Mouse (Mus musculus) 416B (cell line): ENCODE data around the gene Dnaja3.
A peak's percentile ranks its signal among the peaks of the same experiment; 100 is the strongest.
"Not testable (repeated sequence)": the region's sequence is repeated elsewhere in the genome, so short reads cannot be mapped to it uniquely, and the experiment has no call there.

ENCODE experiments used
- DNase-seq: peaks from one replicate; pipeline ENCODE4 v3.0.0; 2011; ENCODE audit warnings: low read depth

The Dnaja3 gene

DNA sequence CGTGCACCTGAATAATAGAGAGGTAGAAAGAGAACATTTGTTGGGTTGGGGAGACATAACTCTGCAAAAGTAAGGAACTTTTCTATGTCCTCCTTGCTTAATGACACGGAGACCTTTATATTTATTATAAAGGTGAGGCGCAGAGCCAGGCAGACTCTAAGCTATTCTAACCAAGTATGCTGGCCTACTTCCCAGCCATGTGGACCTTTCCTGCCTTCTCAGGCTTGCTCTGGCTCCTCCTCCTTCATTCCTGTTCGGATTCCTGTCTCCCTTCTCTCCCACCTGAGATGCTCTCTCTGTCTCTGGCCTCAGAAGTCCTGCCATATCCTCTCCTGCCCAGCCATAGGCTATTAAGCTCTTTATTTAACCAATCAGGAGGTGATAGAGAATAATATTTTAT lies 85.5 kb downstream of the Dnaja3 start:
- no peak for DNase-seq

DNA sequence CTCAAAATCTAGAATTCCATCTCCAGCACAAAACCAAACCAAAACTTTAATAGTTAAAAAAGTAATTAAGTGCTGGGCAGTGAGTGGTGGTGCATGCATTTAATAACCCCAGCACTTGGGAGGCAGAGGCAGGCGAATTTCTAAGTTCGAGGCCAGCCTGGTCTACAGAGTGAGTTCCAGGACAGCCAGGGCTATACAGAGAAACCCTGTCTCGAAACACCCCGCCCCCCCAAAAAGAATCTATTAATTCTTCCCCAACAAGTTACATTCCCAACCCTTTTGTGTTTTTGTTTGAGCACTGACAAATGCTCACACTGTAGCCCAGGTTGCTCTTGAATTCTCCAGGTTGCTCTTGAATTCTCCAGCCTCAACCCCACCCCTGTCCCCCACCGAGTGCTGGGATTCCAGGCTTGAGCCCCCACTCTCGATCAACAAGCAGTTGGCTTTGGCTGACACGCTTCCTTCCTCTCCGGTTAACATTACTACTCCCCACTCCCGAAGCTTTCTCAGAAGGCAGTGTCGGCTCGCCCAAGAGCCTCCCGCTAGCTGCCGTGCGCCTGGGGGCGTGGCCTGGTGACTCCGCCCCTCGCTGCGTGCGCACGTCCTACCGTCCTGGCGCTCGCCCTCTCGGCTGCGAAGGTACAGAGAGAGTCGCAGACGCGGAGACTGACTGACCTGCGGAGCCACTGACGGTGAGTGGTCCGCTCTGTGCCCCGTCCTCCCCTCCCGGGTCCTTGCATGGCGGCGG lies 86.2 kb downstream of the Dnaja3 start, which contains the start of gene Hmox2:
TSS of gene Hmox2 (plus strand) at position 582 of the 748 bp plus-strand sequence.
- DNase-seq, result peak; percentile 92

DNA sequence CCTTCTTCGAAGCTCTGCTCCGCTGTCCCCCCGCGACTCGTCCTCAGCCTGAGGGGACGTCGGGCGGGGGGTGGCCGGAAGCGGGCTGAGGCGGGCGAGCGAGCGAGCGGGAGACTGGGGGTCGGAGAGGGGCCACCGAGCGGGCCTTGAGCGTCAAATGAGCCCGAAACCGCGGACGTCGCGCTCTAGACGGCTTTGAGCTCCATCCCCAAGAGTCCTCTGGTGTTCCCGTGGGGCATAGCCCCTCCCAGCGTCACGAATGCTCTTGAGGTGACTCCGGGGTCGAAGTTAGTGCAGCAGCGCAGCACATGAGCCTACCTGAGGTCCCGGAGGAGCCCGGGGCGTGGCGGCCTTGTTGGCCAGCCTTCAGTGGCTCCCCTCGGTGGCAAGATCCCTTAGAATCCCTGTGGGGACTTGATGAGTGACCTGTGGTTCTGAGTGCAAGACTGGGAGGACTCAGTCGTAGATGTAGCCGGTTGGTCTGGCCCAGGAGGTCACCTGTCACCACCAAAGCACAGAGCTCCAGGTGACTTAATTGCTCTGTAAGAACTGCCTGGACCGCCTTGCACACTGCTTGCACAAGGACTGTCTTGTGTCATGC lies 86.8 kb downstream of the Dnaja3 start:
- DNase-seq, result peak; percentile 57

DNA sequence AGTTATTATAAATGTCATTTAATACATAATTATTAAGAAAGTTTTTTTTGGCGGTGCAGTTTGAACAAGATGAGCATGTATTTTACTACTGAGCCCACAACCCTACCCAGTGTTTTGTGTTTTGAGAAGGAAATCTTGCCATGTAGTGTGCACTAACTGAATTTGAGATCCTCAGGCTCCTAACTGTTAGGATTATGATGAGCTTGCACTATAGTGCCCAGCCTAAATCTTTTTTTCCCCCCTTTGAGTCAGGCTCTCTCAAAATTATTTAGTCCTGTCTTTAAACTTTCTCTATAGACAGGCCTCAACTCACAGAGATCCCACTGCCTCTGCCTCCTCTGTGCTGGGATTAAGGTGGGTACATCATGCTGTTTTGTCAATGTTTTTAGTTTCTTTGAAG lies 87.7 kb downstream of the Dnaja3 start:
- DNase-seq, result no peak

DNA sequence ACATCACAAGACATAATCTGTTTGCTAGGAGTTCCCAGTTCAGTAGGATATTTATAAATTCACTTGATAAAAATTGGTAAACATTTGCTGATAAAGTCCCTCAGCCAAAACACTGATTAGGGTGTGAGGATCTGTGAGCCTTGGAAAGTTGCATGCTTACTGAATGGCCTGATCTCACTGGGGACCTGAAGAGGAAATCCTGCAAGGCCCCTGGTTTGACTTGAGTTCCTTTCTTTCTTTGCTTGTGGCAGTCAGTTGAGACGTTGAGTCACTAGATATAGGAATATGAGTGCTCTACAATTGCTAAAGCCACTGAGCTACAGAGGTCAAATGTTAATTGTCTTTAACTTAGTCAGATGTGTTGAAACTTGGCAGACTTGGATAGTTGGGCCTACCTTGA lies 88.2 kb downstream of the Dnaja3 start:
- peak; percentile 88 for DNase-seq

DNA sequence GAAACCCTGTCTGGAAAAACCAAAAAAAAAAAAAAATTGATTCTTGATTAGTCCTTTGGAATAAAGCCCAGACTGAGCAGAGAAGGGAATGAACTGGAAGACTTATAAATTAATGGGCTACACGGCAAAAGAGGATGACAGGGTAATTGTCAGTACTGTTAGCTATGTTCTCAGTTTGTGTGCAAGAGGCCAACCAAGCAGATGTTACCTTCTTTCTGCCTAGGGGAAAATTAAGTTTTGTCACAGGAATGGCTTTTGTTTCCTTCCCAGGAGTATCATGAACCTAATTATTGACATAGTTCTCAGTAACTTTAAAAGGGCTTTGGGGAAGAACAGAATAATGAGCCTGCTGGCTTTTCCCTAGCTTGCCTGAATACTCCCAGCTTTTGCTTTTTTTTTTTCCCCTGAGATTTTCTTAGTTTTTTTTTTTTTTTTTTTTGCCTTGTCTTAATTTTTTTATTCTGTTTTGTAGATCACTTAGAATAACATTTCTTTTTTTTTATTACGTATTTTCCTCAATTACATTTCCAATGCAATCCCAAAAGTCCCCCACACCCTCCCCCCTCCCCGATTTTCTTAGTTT lies 91.1 kb downstream of the Dnaja3 start:
- DNase-seq, result no peak

DNA sequence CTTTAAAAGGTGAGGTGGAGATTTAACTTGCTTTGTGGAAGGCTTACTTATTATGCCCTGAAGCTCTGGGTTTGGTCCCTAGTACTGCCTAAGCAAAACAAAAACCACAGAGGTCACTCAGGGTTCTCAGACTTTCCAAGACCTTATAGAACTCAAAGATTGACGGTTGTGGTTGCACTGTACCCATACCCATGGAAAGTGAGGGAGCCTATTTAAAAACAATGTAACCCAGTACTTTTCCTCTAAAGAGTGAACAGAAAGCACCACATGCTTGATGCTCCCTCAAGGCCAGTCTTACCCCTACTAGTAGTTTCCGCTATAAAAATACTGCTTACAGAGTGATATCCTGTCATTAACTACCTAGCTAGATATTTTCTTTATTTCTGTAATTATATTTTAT lies 96.5 kb downstream of the Dnaja3 start:
- DNase-seq, result peak; percentile 80

DNA sequence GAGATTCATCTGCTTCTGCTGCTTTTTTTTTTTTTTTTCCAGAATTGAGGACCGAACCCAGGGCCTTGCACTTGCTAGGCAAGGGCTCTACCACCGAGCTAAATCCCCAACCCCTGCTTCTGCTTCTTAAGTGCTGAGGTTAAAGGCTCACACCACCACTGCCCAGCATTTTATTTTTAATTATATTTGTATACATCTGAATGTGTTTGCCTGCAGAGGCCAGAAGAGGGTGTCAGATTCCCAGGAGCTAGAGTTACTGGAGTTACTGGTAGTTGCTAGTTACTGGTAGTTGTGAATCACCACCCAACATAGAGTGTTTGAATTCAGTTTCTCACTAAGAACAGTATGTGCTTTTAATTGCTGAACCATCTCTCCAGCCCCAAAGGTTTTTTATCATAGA lies 100.2 kb downstream of the Dnaja3 start:
- DNase-seq, result peak; percentile 47

DNA sequence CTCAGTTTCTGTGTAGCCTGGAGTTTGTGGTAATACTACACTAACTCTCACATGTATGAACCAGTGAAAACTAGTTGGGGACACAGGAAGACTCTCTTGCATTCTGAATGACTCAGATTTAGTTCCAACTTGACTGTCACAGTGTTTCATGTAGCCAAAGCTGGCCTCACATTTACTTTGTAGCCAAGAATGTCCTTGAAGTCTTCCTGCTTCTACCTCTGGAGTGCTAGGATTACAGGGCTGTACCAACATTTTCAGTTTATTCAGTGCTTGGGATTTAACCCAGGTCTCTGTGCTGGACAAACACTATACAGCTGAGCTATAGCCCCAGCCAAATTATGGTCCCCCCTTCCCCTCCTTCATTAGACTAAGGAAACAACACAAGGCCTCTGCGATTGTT lies 102.4 kb downstream of the Dnaja3 start:
- no peak for DNase-seq

DNA sequence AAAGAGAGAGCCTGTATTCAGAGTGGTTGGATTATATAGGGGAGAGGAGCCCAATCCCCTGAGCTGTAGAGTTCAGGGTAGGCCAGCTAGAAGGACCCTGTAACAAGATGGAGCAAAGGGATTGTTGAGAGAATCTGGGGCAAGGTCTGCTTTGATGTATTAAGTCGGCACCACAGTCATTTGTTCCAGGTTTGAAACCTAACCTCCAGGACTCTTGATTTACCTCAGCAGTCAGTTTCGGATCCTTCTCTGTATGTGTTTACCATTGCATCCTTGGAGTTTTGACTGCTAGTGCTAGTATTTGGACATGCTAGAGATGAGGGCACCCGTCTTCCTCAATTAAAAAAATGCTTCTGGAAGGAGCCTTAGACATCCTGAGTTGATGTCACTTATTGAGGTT lies 112.4 kb downstream of the Dnaja3 start:
- DNase-seq, result no peak

DNA sequence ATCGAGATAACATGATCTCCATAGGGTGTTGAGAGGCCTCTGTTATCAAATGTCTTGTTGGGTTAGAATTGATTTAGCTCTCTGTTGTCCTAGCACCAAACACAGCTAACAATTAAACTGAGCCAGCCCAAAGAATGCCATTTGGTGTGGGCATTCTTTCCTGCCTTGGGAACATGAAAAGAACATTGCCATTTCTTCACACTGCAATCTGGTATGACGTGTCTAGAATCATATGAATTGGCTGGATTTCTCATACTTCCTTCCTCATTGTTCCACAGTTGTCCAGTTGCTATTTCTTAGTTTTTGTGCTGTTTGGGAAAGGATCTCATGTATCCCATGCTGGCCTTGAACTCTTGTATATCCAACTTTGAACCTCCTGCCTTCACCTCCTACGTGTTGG lies 114.3 kb downstream of the Dnaja3 start:
- no peak for DNase-seq

DNA sequence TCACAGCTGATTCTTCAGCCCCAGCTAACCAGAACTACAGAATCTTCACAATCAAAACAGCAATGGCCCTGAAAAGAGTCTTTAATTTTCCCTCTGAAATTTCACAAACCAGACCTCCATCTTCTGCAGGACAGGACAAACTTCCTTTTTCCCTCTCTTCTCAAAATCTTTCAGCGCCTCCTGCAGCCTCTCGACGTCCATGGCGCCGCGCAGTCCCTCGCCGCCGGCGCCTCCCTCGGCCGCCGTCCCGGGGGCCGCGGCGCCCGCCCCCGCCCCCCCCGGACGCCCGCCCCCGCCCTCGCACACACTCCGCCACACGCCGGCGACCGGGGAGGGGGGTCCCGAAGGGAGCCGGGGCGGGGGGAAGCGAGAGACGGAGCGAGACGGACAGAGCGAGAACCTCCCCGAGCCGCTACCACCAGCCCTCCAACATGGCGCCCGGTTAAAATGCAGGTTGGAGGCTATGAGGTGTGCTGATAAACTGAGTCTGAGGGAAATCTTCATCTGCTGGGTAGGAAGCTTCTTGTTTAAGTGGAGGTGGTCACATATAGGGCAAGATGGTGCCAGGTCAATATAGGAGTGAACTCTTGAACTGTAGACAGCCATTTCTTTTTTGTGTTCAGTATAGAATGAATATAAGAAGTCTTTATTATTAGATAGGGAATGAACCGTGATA lies 117.0 kb downstream of the Dnaja3 start:
- DNase-seq, result not testable (repeated sequence)
